Mouse (Mus musculus) myocyte (in vitro differentiated cells): ENCODE measurements around the gene Tmed1. TPM values are rescaled to one million over a fixed set of nuclear protein-coding genes. Genes with fewer than 3 reads are reported as not detected.

ENCODE experiments used
- H3K27me3 ChIP-seq: one replicate; pipeline ENCODE4 v1.6.1; 2011; ENCODE audit not compliant: control insufficient read depth, insufficient read depth, insufficient read length
- H3K36me3 ChIP-seq: one replicate; pipeline ENCODE4 v1.6.1; 2011; ENCODE audit not compliant: control insufficient read depth, insufficient read depth
- H3K4me2 ChIP-seq: one replicate; pipeline ENCODE4 v1.6.1; 2011; ENCODE audit warnings: low read depth, control low read depth
- H3K4me3 ChIP-seq: one replicate; pipeline ENCODE4 v1.5.1; 2011; ENCODE audit warnings: mild to moderate bottlenecking, control low read depth, moderate library complexity
- H3K79me2 ChIP-seq: one replicate; pipeline ENCODE4 v1.6.1; 2011; ENCODE audit not compliant: control insufficient read depth, insufficient read depth
- H3ac ChIP-seq: one replicate; pipeline ENCODE4 v1.6.1; 2011; ENCODE audit not compliant: control insufficient read depth, insufficient read length
- CEBPB ChIP-seq: IDR thresholded peaks from 2 replicates; pipeline ENCODE4 v1.6.1; 2011; ENCODE audit warnings: mild to moderate bottlenecking, moderate library complexity; ENCODE audit not compliant: poor library complexity, insufficient read depth, severe bottlenecking
- E2F4 ChIP-seq: IDR thresholded peaks from one replicate; pipeline ENCODE4 v1.6.1; 2011; ENCODE audit warnings: mild to moderate bottlenecking, control low read depth, moderate library complexity; ENCODE audit not compliant: insufficient read depth
- MAX ChIP-seq: IDR thresholded peaks from one replicate; pipeline ENCODE4 v1.6.1; 2011; ENCODE audit warnings: low read depth, mild to moderate bottlenecking, control low read depth
- MYOD1 ChIP-seq, 3 experiments: IDR thresholded peaks; one replicate each; pipeline ENCODE4 v1.6.1; 2011; ENCODE audit warnings: control low read depth in 2 of 3, low read depth in 2 of 3, mild to moderate bottlenecking in 2 of 3, moderate library complexity in 1 of 3; ENCODE audit not compliant: insufficient read length in 2 of 3, control insufficient read depth in 1 of 3
- MYOG ChIP-seq, 3 experiments: IDR thresholded peaks; one replicate each; pipeline ENCODE4 v1.6.1; 2011; ENCODE audit warnings: control low read depth in 2 of 3, low read depth in 2 of 3, mild to moderate bottlenecking in 2 of 3; ENCODE audit not compliant: insufficient read length in 2 of 3, control insufficient read depth in 1 of 3, insufficient read depth in 1 of 3
- POLR2A ChIP-seq: IDR thresholded peaks from one replicate; pipeline ENCODE4 v1.6.1; 2011; ENCODE audit warnings: low read depth, mild to moderate bottlenecking, control low read depth, moderate library complexity; ENCODE audit not compliant: insufficient read length
- POLR2AphosphoS2 ChIP-seq: IDR thresholded peaks from one replicate; pipeline ENCODE4 v1.6.1; 2011; ENCODE audit warnings: low read depth, control low read depth; ENCODE audit not compliant: insufficient read length
- REST ChIP-seq: IDR thresholded peaks from one replicate; pipeline ENCODE4 v1.6.1; 2011; ENCODE audit warnings: mild to moderate bottlenecking, control low read depth, moderate library complexity; ENCODE audit not compliant: insufficient read depth, insufficient read length
- SRF ChIP-seq: IDR thresholded peaks from one replicate; pipeline ENCODE4 v1.6.1; 2011; ENCODE audit warnings: low read depth; ENCODE audit not compliant: control insufficient read depth, insufficient read length
- TCF12 ChIP-seq: IDR thresholded peaks from one replicate; pipeline ENCODE4 v1.6.1; 2011; ENCODE audit warnings: mild to moderate bottlenecking, control low read depth; ENCODE audit not compliant: poor library complexity, insufficient read depth, severe bottlenecking
- TCF3 ChIP-seq: IDR thresholded peaks from one replicate; pipeline ENCODE4 v1.6.1; 2011; ENCODE audit warnings: low read depth, control low read depth; ENCODE audit not compliant: insufficient read length
- USF1 ChIP-seq: IDR thresholded peaks from one replicate; pipeline ENCODE4 v1.6.1; 2011; ENCODE audit warnings: low read depth, mild to moderate bottlenecking, control low read depth, moderate library complexity
- polyA plus RNA-seq: library from polyadenylated mRNA; unstranded; fragments of >200 nt; fragmentation: generic; extraction: Trizol; gene quantifications from one replicate; pipeline ENCODE4 v1.2.1, GENCODE M21; 2012; ENCODE audit warnings: missing spikeins

The Tmed1 gene
- polyA plus RNA-seq, 1 experiment = 47.3 TPM

DNA sequence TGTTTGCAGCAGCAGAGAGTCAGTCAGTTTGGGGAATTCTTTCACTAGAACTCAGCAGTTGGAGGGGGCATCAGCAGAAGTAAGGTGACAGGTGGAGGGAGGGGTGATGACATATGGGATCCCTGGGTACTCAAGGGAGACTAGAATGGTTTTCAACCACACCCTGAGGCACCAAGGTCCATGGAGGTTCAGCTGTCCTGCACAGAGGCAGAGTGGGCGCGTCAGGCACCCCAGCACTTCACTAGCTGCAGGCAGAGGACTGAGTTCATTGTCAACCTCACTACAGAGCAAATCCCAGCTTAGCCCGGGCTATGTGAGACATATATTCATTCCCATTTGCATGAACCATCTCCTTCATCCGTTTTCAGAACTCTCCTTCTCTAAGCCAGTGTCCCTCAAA, 27.0 kb upstream of the Tmed1 start:
- H3K4me2 ChIP-seq = no peak overlapping the region
- H3K79me2 ChIP-seq = no peaks in the 10 kb centered on the region
- no peaks in the 10 kb centered on the region for H3K36me3 ChIP-seq
- H3ac ChIP-seq = no peak overlapping the region
- no peak overlapping the region for H3K4me3 ChIP-seq
- H3K27me3 ChIP-seq = no peaks in the 10 kb centered on the region
- TF ChIP-seq POLR2A = no peak
- TF ChIP-seq REST = no peak
- no peak for TF ChIP-seq TCF3
- peak in 2 of 3 experiments; percentile 55 to 63 for TF ChIP-seq MYOG (IDR thresholded peaks at IDR 0.05; ENCODE audit: control insufficient read depth in 1 of 3, insufficient read depth in 1 of 3, insufficient read length in 2 of 3, low read depth in 2 of 3)
- TF ChIP-seq E2F4 = no peak
- peak in 2 of 3 experiments; percentile 46 to 63 for TF ChIP-seq MYOD1 (IDR thresholded peaks at IDR 0.05; ENCODE audit: control insufficient read depth in 1 of 3, insufficient read length in 2 of 3, low read depth in 2 of 3)
- no peak for TF ChIP-seq TCF12

DNA sequence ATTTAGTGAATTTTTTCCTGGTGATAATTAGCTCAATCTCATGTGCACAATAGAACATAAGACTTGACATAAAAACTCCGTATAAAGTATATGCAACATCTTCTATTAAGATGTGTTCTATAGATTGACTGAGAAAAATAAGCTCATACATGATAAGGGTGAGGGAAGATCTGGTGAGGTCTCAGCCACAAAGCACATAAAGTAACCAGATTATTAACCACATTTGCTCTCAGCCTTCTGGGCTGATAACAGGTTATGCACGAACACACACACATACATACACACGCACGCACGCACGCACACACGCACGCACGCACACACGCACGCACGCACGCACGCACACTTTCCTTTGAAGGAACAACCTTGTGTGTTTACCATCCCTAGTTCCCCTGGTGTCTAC, 26.4 kb upstream of the Tmed1 start:
- H3K4me2 ChIP-seq = no peak overlapping the region
- H3K4me3 ChIP-seq = no peak overlapping the region
- H3K36me3 ChIP-seq = no peaks in the 10 kb centered on the region
- TF ChIP-seq USF1 = no peak
- no peak for TF ChIP-seq REST
- no peak for TF ChIP-seq POLR2AphosphoS2
- no peak for TF ChIP-seq E2F4
- TF ChIP-seq MYOG (IDR thresholded peaks at IDR 0.05; ENCODE audit: control insufficient read depth in 1 of 3, insufficient read depth in 1 of 3, insufficient read length in 2 of 3, low read depth in 2 of 3) = no peak
- no peak for TF ChIP-seq TCF12
- no peak for TF ChIP-seq SRF
- no peak for TF ChIP-seq MAX
- TF ChIP-seq TCF3 = no peak
- no peak for TF ChIP-seq POLR2A
- TF ChIP-seq CEBPB = no peak
- TF ChIP-seq MYOD1 (IDR thresholded peaks at IDR 0.05; ENCODE audit: control insufficient read depth in 1 of 3, insufficient read length in 2 of 3, low read depth in 2 of 3) = no peak
- H3K27me3 ChIP-seq = no peaks in the 10 kb centered on the region
- H3K79me2 ChIP-seq = no peaks in the 10 kb centered on the region
- no peak overlapping the region for H3ac ChIP-seq

DNA sequence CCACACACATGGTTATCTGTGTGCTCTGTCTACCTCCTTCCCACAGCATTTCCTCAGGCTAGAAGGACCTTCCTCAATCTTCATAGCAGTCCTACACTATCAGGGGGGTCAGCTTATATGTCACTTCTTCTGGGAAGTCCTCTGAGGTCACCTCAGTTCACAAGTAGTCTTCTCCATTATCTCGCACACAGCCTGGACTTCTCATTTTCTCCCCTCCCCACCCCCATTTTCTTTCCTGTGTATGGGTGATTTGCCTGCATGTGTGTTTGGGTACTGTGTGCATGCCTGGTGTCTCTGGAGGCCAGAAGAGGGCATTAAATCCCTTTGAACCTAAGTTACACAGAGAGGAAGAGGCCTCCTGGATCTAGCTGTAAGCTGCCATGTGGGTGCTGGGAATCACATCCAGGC, 17.9 kb upstream of the Tmed1 start:
- Histone ChIP-seq H3K79me2 (no peaks in the 10 kb centered on the region), H3K4me2 (no peak overlapping the region), H3K36me3 (no peaks in the 10 kb centered on the region), H3ac (no peak overlapping the region), H3K27me3 (no peaks in the 10 kb centered on the region), H3K4me3 (no peak overlapping the region)
- TF ChIP-seq TCF3 (no peak), POLR2A (no peak), MYOG (IDR thresholded peaks at IDR 0.05; ENCODE audit: control insufficient read depth in 1 of 3, insufficient read depth in 1 of 3, insufficient read length in 2 of 3, low read depth in 2 of 3) (no peak), MYOD1 (IDR thresholded peaks at IDR 0.05; ENCODE audit: control insufficient read depth in 1 of 3, insufficient read length in 2 of 3, low read depth in 2 of 3) (no peak), TCF12 (no peak), E2F4 (no peak), REST (no peak), SRF (no peak), MAX (no peak), USF1 (no peak), CEBPB (no peak), POLR2AphosphoS2 (no peak)

GRCm38 (mm10) chr9:21527100-21527801, 17.2 kb upstream of the Tmed1 start:
- no peak overlapping the region for H3K4me2 ChIP-seq
- no peak overlapping the region for H3K4me3 ChIP-seq
- H3K36me3 ChIP-seq = no peaks in the 10 kb centered on the region
- H3K27me3 ChIP-seq = no peaks in the 10 kb centered on the region
- H3K79me2 ChIP-seq = no peaks in the 10 kb centered on the region
- TF ChIP-seq CEBPB (no peak), MAX (no peak), E2F4 (no peak), TCF3 (no peak), TCF12 (no peak), REST (no peak), POLR2A (no peak)
- no peak overlapping the region for H3ac ChIP-seq

DNA sequence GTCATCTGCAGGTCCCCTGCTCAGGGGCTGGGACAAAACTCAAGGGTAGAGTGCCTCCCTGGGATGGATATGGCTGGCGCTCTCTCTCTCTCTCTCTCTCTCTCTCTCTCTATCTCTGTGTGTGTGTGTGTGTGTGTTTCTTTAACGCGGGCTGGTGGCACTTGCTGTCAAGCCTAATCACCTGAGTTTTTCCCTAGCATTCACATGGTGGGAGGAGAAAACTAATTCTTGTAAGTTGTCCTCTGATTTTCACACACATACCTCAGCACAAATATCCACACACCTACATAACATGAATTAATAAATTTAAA, 16.5 kb upstream of the Tmed1 start:
- no peak overlapping the region for H3K4me2 ChIP-seq

More for the DNA sequence above, 16.5 kb upstream of the Tmed1 start:
- Histone ChIP-seq H3K4me3 (no peak overlapping the region), H3K27me3 (no peaks in the 10 kb centered on the region), H3K79me2 (no peaks in the 10 kb centered on the region), H3ac (no peak overlapping the region), H3K36me3 (no peaks in the 10 kb centered on the region)
- TF ChIP-seq REST (no peak), POLR2A (no peak), TCF12 (no peak), POLR2AphosphoS2 (no peak), USF1 (no peak), CEBPB (no peak), MYOG (IDR thresholded peaks at IDR 0.05; ENCODE audit: control insufficient read depth in 1 of 3, insufficient read depth in 1 of 3, insufficient read length in 2 of 3, low read depth in 2 of 3) (no peak), TCF3 (no peak), SRF (no peak), MYOD1 (IDR thresholded peaks at IDR 0.05; ENCODE audit: control insufficient read depth in 1 of 3, insufficient read length in 2 of 3, low read depth in 2 of 3) (no peak)
